Mouse (Mus musculus) embryonic fibroblast, embryonic 13.5 days (primary cell): ENCODE data around the gene Tns3. TPM values are rescaled to one million over a fixed set of nuclear protein-coding genes. Genes with fewer than 3 reads are reported as not detected.

Experiments
- H3K27ac ChIP-seq: 2 replicates; pipeline ENCODE4 v1.5.1; 2012; ENCODE audit warnings: low read length, control low read depth, inconsistent platforms; ENCODE audit not compliant: insufficient read depth
- H3K4me1 ChIP-seq: 2 replicates; pipeline ENCODE4 v1.6.1; 2011; ENCODE audit warnings: low read length; ENCODE audit not compliant: control insufficient read depth, insufficient read depth
- H3K4me3 ChIP-seq: 2 replicates; pipeline ENCODE4 v1.5.1; 2011; ENCODE audit warnings: mild to moderate bottlenecking, control low read depth, low read length; ENCODE audit not compliant: insufficient read depth
- CTCF ChIP-seq: IDR thresholded peaks from 2 replicates; pipeline ENCODE4 v1.5.1; 2011; ENCODE audit warnings: mild to moderate bottlenecking, control low read depth, low read length, moderate library complexity, borderline replicate concordance; ENCODE audit not compliant: insufficient read depth
- POLR2A ChIP-seq: IDR thresholded peaks from 2 replicates; pipeline ENCODE4 v1.6.1; 2011; ENCODE audit warnings: low read depth, mild to moderate bottlenecking, control low read depth, low read length, moderate library complexity
- polyA plus RNA-seq: library from polyadenylated mRNA; stranded (reverse); fragments of >200 nt; gene quantifications from 2 replicates; pipeline ENCODE4 v1.2.4, GENCODE M21; 2011; ENCODE audit warnings: low read depth; ENCODE audit not compliant: missing spikeins, insufficient read length

The Tns3 gene
- polyA plus RNA-seq, 1 experiment, result 96.5 TPM

- TF ChIP-seq POLR2A, result no peak
- no peak for TF ChIP-seq CTCF
- Histone ChIP-seq H3K4me3 (no peak overlapping the region), H3K27ac (no peak overlapping the region), H3K4me1 (0 out of 2 replicates have a peak, but pooled peaks cover 2% of the 10 kb centered on the region)
Observed at GRCm38 (mm10) chr11:8513359-8514253, 150.7 kb downstream of the Tns3 start.

GRCm38 (mm10) chr11:8510294-8510693 lies 154.0 kb downstream of the Tns3 start:
- no peak overlapping the region for H3K27ac ChIP-seq
- H3K4me1 ChIP-seq, result 0 out of 2 replicates have a peak, but pooled peaks cover 2% of the 10 kb centered on the region
- no peak overlapping the region for H3K4me3 ChIP-seq
- TF ChIP-seq POLR2A (no peak), CTCF (no peak)

- Histone ChIP-seq H3K27ac (no peak overlapping the region), H3K4me1 (0 out of 2 replicates have a peak, but pooled peaks cover 2% of the 10 kb centered on the region), H3K4me3 (no peak overlapping the region)
- TF ChIP-seq POLR2A (no peak), CTCF (no peak)
Observed at GRCm38 (mm10) chr11:8509614-8510013, 154.7 kb downstream of the Tns3 start.

- peaks cover 6% of the 10 kb centered on the region for H3K4me1 ChIP-seq
- H3K4me3 ChIP-seq, result no peak overlapping the region
- H3K27ac ChIP-seq, result no peak overlapping the region
- TF ChIP-seq POLR2A (no peak), CTCF (no peak)
Observed at GRCm38 (mm10) chr11:8503735-8504134, 160.6 kb downstream of the Tns3 start.

- no peak for TF ChIP-seq CTCF
- TF ChIP-seq POLR2A, result no peak
- no peak overlapping the region for H3K27ac ChIP-seq
- peaks cover 6% of the 10 kb centered on the region for H3K4me1 ChIP-seq
- H3K4me3 ChIP-seq, result no peak overlapping the region
Observed at GRCm38 (mm10) chr11:8500855-8501254, 163.5 kb downstream of the Tns3 start.

GRCm38 (mm10) chr11:8497136-8497535 lies 167.2 kb downstream of the Tns3 start:
- TF ChIP-seq CTCF (no peak), POLR2A (no peak)
- Histone ChIP-seq H3K27ac (no peak overlapping the region), H3K4me3 (no peak overlapping the region), H3K4me1 (no peaks in the 10 kb centered on the region)

- Histone ChIP-seq H3K27ac (no peak overlapping the region), H3K4me3 (no peak overlapping the region), H3K4me1 (no peaks in the 10 kb centered on the region)
- TF ChIP-seq CTCF (no peak), POLR2A (no peak)
Observed at GRCm38 (mm10) chr11:8496686-8497085, 167.6 kb downstream of the Tns3 start.

- TF ChIP-seq POLR2A, result no peak
- no peak for TF ChIP-seq CTCF
- no peak overlapping the region for H3K27ac ChIP-seq
- H3K4me3 ChIP-seq, result no peak overlapping the region
- no peaks in the 10 kb centered on the region for H3K4me1 ChIP-seq
Observed at GRCm38 (mm10) chr11:8495801-8496200, 168.5 kb downstream of the Tns3 start.

GRCm38 (mm10) chr11:8495036-8495435 lies 169.3 kb downstream of the Tns3 start:
- TF ChIP-seq CTCF (no peak), POLR2A (no peak)
- Histone ChIP-seq H3K4me1 (no peaks in the 10 kb centered on the region), H3K4me3 (no peak overlapping the region), H3K27ac (no peak overlapping the region)

GRCm38 (mm10) chr11:8493931-8494490 lies 170.3 kb downstream of the Tns3 start:
- Histone ChIP-seq H3K27ac (no peak overlapping the region), H3K4me3 (no peak overlapping the region), H3K4me1 (no peaks in the 10 kb centered on the region)
- TF ChIP-seq CTCF, result no peak
- no peak for TF ChIP-seq POLR2A
